8 mouse cellular contexts compared by ENCODE assay signal in the genomic region with DNA sequence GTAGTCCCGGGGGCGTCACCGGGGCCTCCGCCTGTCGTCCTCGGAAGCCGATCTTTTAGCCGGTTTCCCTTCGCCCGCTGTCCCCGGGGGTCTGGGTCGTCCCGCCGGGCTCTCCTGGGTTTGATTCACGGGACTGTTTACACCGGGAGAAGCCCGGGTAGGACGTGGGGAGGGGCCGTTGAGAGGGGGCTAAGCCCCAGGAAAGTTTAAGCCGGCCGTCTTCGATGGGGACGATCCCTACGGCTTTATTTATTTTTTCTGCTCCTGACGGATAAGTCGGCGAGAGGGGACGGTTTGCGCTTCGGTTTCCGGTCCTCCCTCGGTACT. TPM values are rescaled to one million over a fixed set of nuclear protein-coding genes. Genes with fewer than 3 reads are reported as not detected.
DNase-seq lines count a peak whose midpoint lies in the region; ATAC-seq and TF ChIP-seq lines count a peak whose summit lies in the region.

No protein-coding gene starts in this region.

- peak overlapping the region; percentile 97 for H3K4me2 ChIP-seq in liver, embryonic 11.5 days

- intact Hi-C loops in heart, adult 2 months (cut with DNase I) = loop anchor here (1.0 to 10.0 kb wide), 3 partner anchors 72 to 376 kb away; a partner anchor contains a TSS
- intact Hi-C loops in gastrocnemius, postnatal 14 days (cut with DNase I; ENCODE audit: low total_unique reads) = no loop called here

- TF ChIP-seq POLR2A in heart, adult 2 months (IDR thresholded peaks at IDR 0.05; ENCODE audit: insufficient read depth, low read depth, low read length) = no peak

- ATAC-seq in liver, embryonic 11.5 days (replicated peaks; ENCODE audit: low FRiP score) = no peak; the same call in 1 of the 2 replicates

- peaks cover 9% of the 10 kb centered on the region for H3K4me1 ChIP-seq in heart, adult 2 months (ENCODE audit: control insufficient read depth, insufficient read depth, low read length)
- H3K4me1 ChIP-seq in liver, embryonic 11.5 days (replicated peaks; ENCODE audit: control insufficient read depth, insufficient read depth, low read length) = peaks cover 14% of the 10 kb centered on the region

- peaks cover 28% of the 10 kb centered on the region for H3K36me3 ChIP-seq in heart, adult 2 months (ENCODE audit: control insufficient read depth, insufficient read depth, low read length)
- peaks cover 2% of the 10 kb centered on the region; the same call in 1 of the 2 replicates for H3K36me3 ChIP-seq in liver, embryonic 11.5 days (ENCODE audit: control insufficient read depth, insufficient read depth, low read length)

- no peak for TF ChIP-seq EP300 in heart, adult 2 months (IDR thresholded peaks at IDR 0.05; ENCODE audit: insufficient read depth, low read depth, low read length)

- H3K9me3 ChIP-seq in liver, embryonic 11.5 days (ENCODE audit: control insufficient read depth, low read length) = no peaks in the 10 kb centered on the region

- H3K27ac ChIP-seq in heart, adult 2 months = peak overlapping the region; percentile 97
- peak overlapping the region; percentile 94 for H3K27ac ChIP-seq in liver, embryonic 11.5 days (ENCODE audit: low read depth, low read length)

- peak in 1 of 2 experiments; percentile 79 for DNase-seq in heart, adult 2 months
- no peak for DNase-seq in heart, adult 18-20 months
- peak; percentile 13 for DNase-seq in urinary bladder, postnatal 10 days (ENCODE audit: low spot score)
- DNase-seq in urinary bladder, postnatal 14 days (ENCODE audit: low spot score) = no peak
- DNase-seq in liver, embryonic 11.5 days (ENCODE audit: low spot score) = no peak
- peak; percentile 78 for DNase-seq in testis, postnatal 10 days (ENCODE audit: low spot score)
- no peak for DNase-seq in gastrocnemius, postnatal 14 days
- no peak for DNase-seq in right cerebral cortex, postnatal 4 days

- H3K79me2 ChIP-seq in heart, adult 2 months (replicated peaks; ENCODE audit: control insufficient read depth, insufficient read depth, low read length) = peaks cover 2% of the 10 kb centered on the region; the same call in 1 of the 2 replicates

- H3K4me3 ChIP-seq in heart, adult 2 months = peak overlapping the region; percentile 92
- peak overlapping the region; percentile 91 for H3K4me3 ChIP-seq in liver, embryonic 11.5 days (ENCODE audit: low read depth, low read length)

- no peak for TF ChIP-seq CTCF in heart, adult 2 months (IDR thresholded peaks at IDR 0.05)

- under 1% methylated on average over 32 of the region's 32 CpGs for WGBS in heart, adult 2 months
- WGBS in liver, embryonic 11.5 days = 0% methylated on average over 32 of the region's 32 CpGs

- H3K9ac ChIP-seq in heart, adult 2 months (ENCODE audit: low read depth, low read length) = peak overlapping the region; percentile 98
- H3K9ac ChIP-seq in liver, embryonic 11.5 days (ENCODE audit: low read depth, low read length) = peak overlapping the region; percentile 85

- H3K27me3 ChIP-seq in heart, adult 2 months (ENCODE audit: control insufficient read depth, insufficient read depth, low read length) = no peaks in the 10 kb centered on the region
- no peaks in the 10 kb centered on the region for H3K27me3 ChIP-seq in liver, embryonic 11.5 days (replicated peaks; ENCODE audit: control insufficient read depth, insufficient read depth, low read length)

RNA-seq across cellular contexts. Expression of a gene that starts 0.6 kb away (rescaled TPM):
- 10 to 100 TPM; 10.9 to 18.4 TPM for total RNA-seq in heart, adult 2 months (2021)
- polyA plus RNA-seq in heart, adult 2 months (2012; rRNA removed) = 11.2 and 17.8 TPM in 2 replicates
- total RNA-seq in heart, adult 18-20 months (2021) = 10 to 100 TPM; 11.7 to 14.3 TPM
- 9.0 and 10.1 TPM in 2 replicates for polyA plus RNA-seq in liver, embryonic 11.5 days (2014; fragmentation: Nextera tagmentation; extraction: Ambion mirVana)
- 1 to 10 TPM; 5.2 to 6.0 TPM for total RNA-seq in gastrocnemius, postnatal 14 days (2021)

Comparison
In these comparisons a context has a peak if more than half of its experiments do, and no peak if none do; other contexts are left out.
1. DNase-seq: peak in urinary bladder, postnatal 10 days (single experiment) and testis, postnatal 10 days (single experiment); none in heart, adult 18-20 months (0 of 2), urinary bladder, postnatal 14 days (single experiment), liver, embryonic 11.5 days (single experiment), gastrocnemius, postnatal 14 days (single experiment) and right cerebral cortex, postnatal 4 days (single experiment).